Mouse (Mus musculus) MEL (cell line): ENCODE measurements around the gene Krt12.

Source experiments
- CTCF ChIP-seq, 3 experiments: IDR thresholded peaks in 2 of 3; conservative IDR thresholded peaks in 1 of 3; 2 replicates each; pipeline ENCODE4 v1.5.1; 2011 to 2012; ENCODE audit warnings: low read length in 3 of 3, low read depth in 2 of 3, mild to moderate bottlenecking in 2 of 3, improper control_type of control experiment in 1 of 3, inconsistent platforms in 1 of 3, mixed read lengths in 1 of 3, moderate library complexity in 1 of 3; ENCODE audit not compliant: control insufficient read depth in 1 of 3, insufficient read depth in 1 of 3, poor library complexity in 1 of 3, severe bottlenecking in 1 of 3
- MYC ChIP-seq: IDR thresholded peaks from 2 replicates; pipeline ENCODE4 v1.6.1; 2011; ENCODE audit warnings: low read depth, mild to moderate bottlenecking, low read length, improper control_type of control experiment, moderate library complexity
- POLR2A ChIP-seq, 2 experiments: IDR thresholded peaks; 2 replicates each; pipeline ENCODE4 v1.6.1; 2011 to 2012; ENCODE audit warnings: low read length in 2 of 2, mild to moderate bottlenecking in 2 of 2, control low read depth in 1 of 2, improper control_type of control experiment in 1 of 2, low read depth in 1 of 2, moderate library complexity in 1 of 2; ENCODE audit not compliant: control insufficient read depth in 1 of 2, insufficient read depth in 1 of 2, poor library complexity in 1 of 2
- TCF12 ChIP-seq: IDR thresholded peaks from 2 replicates; pipeline ENCODE4 v1.6.1; 2014; ENCODE audit warnings: low read depth, mild to moderate bottlenecking, inconsistent platforms, low read length, improper control_type of control experiment, moderate library complexity
- USF1 ChIP-seq: IDR thresholded peaks from 2 replicates; pipeline ENCODE4 v1.6.1; 2014; ENCODE audit warnings: low read depth, mild to moderate bottlenecking, inconsistent platforms, low read length, improper control_type of control experiment, moderate library complexity

DNA sequence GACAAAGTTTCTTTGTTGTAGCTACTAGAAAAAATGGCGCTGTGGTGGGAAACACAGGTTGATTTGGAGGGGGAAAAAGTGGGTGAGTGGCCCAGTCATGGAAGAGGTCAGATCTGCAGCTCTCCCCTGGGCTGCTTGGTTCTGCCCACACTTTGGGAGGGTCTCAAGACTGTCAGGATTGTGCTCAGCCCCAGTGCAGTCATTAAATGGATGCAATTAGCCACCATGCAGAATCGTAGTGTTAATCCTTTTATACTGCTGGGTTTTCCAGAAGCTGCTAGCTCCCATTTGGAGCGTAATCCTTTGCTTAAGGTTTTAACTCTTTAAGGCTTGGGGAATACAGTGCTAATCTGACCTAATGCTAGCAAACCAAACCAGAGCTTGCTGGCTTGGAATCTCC is 26.0 kb downstream of the Krt12 start:
- TF ChIP-seq TCF12 = no peak
- no peak for TF ChIP-seq POLR2A (IDR thresholded peaks at IDR 0.05; ENCODE audit: control insufficient read depth in 1 of 2, insufficient read depth in 1 of 2, low read depth in 1 of 2, low read length in 2 of 2, poor library complexity in 1 of 2)
- no peak for TF ChIP-seq CTCF (IDR thresholded peaks at IDR 0.05 in 2 of 3, conservative IDR thresholded peaks at IDR 0.05 in 1 of 3; ENCODE audit: control insufficient read depth in 1 of 3, insufficient read depth in 1 of 3, low read depth in 2 of 3, low read length in 3 of 3, poor library complexity in 1 of 3, severe bottlenecking in 1 of 3)
- no peak for TF ChIP-seq MYC
- no peak for TF ChIP-seq USF1
